Mouse (Mus musculus) ES-Bruce4 (cell line): Measurements from ENCODE around the gene Edn1.

Experiments
- CTCF ChIP-seq: IDR thresholded peaks from one replicate; pipeline ENCODE4 v1.8.1; 2011; ENCODE audit warnings: low read depth, low read length
- EP300 ChIP-seq: IDR thresholded peaks from 2 replicates; pipeline ENCODE4 v1.6.1; 2011; ENCODE audit warnings: low read depth, low read length; ENCODE audit not compliant: insufficient read depth
- POLR2A ChIP-seq: IDR thresholded peaks from one replicate; pipeline ENCODE4 v1.8.1; 2011; ENCODE audit warnings: low read length; ENCODE audit not compliant: insufficient read depth

DNA sequence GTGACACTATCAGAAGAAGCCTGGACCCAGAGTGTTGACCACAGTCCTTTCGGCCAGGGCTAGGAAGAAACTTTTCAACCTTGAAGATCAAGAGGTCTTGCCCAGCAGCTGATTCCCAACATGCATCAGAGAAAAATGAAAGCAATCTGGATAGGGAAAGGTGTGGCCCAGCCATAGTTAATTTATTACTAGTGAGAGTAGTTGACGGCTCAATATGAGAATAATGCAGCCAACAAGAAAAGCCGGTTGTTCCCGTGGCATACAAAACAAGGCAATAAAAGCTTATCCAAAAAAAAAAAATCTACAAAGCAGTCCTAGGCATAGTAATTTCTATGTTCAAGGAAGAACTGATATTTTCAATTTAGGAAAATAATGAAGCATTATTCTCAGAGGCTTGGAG is 16.5 kb downstream of the Edn1 start:
- no peak for TF ChIP-seq CTCF
- TF ChIP-seq EP300: no peak
- TF ChIP-seq POLR2A: no peak
